Mouse (Mus musculus): ENCODE measurements around the gene Ccr9. TPM values are rescaled to one million over a fixed set of nuclear protein-coding genes. Genes with fewer than 3 reads are reported as not detected.
"Not testable (repeated sequence)": the region's sequence is repeated elsewhere in the genome, so short reads cannot be mapped to it uniquely, and the experiment has no call there.

Ccr9 gene
- total RNA-seq, 1 experiment from 2014 or later, result 5.6 TPM

DNA sequence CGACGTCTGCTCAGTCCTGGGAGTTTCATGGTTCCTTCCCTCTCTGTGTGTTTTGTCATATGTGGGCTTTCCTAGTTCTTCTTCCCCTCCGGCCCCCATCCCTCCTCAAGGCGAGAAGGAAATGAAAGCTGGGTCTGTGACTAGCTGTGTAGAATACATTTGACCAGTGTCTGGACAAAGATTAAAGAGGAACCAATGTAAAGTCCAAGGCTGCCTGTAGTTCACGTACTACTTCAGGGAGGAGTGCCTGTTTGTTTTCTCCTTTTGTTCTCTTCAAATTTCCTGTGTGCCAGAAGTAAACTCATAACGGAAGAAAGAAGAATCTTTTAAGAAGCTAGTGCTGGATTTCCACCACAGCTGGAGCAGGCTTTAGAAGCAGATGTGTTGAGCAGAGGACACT, 91.3 kb downstream of the Ccr9 start:
- peak; percentile 36; the same call in 1 of the 2 replicates for ATAC-seq (ENCODE audit: extremely low read depth, insufficient number of reproducible peaks, low FRiP score, poor library complexity, severe bottlenecking)

- not testable (repeated sequence) for ATAC-seq (ENCODE audit: extremely low read depth, insufficient number of reproducible peaks, low FRiP score, poor library complexity, severe bottlenecking)
Measured at GRCm38 (mm10) chr9:123773299-123773698, 95.1 kb downstream of the Ccr9 start.

GRCm38 (mm10) chr9:123788855-123789529, 110.8 kb downstream of the Ccr9 start:
- ATAC-seq (ENCODE audit: extremely low read depth, insufficient number of reproducible peaks, low FRiP score, poor library complexity, severe bottlenecking), result no peak

DNA sequence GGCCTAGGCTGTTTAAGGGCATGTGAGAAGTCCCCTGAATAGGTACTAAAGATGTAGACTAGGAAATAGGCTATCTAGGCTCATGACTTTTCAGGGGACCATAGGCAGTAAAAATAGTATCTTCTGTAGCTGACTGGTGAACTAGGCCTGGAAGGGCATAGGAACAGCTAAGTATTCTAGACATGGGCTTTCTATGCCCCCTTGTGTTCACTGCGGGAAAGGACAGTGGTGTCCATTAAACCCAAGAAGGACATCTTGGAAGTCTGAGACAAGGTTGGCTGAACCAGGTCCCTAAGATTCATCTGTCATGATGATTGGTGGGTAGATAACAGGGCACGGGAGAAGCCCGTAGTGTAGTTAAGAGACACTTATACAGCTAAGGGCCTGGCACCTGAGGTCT, 117.9 kb downstream of the Ccr9 start:
- peak; percentile 62; the same call in 1 of the 2 replicates for ATAC-seq (ENCODE audit: extremely low read depth, insufficient number of reproducible peaks, low FRiP score, poor library complexity, severe bottlenecking)

- ATAC-seq (ENCODE audit: extremely low read depth, insufficient number of reproducible peaks, low FRiP score, poor library complexity, severe bottlenecking), result no peak
Measured at GRCm38 (mm10) chr9:123801527-123801926, 123.3 kb downstream of the Ccr9 start.

GRCm38 (mm10) chr9:123802421-123802820, 124.2 kb downstream of the Ccr9 start:
- no peak for ATAC-seq (ENCODE audit: extremely low read depth, insufficient number of reproducible peaks, low FRiP score, poor library complexity, severe bottlenecking)

GRCm38 (mm10) chr9:123802896-123803295, 124.7 kb downstream of the Ccr9 start:
- no peak for ATAC-seq (ENCODE audit: extremely low read depth, insufficient number of reproducible peaks, low FRiP score, poor library complexity, severe bottlenecking)

DNA sequence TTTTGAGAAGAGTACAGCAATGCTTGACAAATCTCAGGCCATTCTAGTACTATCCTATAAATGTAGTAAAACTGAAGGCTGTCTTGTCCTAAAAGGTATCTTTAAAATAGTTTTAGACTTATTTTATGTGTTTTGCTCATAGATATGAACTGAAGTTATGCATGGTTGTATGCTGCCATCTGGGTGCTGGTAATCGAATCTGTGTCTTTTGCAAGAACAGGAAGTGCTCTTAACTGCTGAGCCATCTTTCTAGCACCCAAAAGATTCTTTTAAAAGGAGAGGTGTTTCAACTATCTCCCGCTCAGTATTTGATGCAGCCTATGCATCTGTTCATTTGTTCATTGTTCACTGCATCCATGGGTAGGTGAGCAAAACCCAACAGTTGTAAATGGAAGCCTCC, 127.0 kb downstream of the Ccr9 start:
- 0 out of 2 replicates have a peak, but pooled peaks have one; percentile 13 for ATAC-seq (ENCODE audit: extremely low read depth, insufficient number of reproducible peaks, low FRiP score, poor library complexity, severe bottlenecking)

- no peak for ATAC-seq (ENCODE audit: extremely low read depth, insufficient number of reproducible peaks, low FRiP score, poor library complexity, severe bottlenecking)
Measured at GRCm38 (mm10) chr9:123806267-123806666, 128.0 kb downstream of the Ccr9 start, which contains the start of gene Cxcr6. Gene Cxcr6 (plus strand): TSS chr9:123806475.

- no peak for ATAC-seq (ENCODE audit: extremely low read depth, insufficient number of reproducible peaks, low FRiP score, poor library complexity, severe bottlenecking)
Measured at GRCm38 (mm10) chr9:123808583-123808982, 130.3 kb downstream of the Ccr9 start.

GRCm38 (mm10) chr9:123811831-123812230, 133.6 kb downstream of the Ccr9 start:
- no peak for ATAC-seq (ENCODE audit: extremely low read depth, insufficient number of reproducible peaks, low FRiP score, poor library complexity, severe bottlenecking)

DNA sequence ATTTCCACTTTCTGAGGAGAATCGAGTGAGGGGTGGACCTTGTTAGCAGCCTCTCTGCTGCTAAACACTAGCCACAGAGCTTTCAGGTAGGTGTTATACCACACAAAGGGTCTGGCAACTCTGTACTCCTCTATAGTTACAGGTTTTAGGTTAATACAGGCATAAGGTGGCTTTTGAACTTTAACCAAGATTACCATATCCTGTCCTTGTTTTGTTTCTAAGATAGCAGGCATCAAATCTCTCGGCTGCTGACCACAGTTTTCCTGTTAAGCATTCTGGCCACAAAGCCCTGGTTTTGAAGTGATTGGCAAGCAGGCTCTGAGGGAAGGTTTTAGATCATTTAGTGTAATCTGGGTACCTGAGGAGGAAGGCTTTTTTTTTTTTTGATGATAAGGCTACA, 136.1 kb downstream of the Ccr9 start:
- no peak for ATAC-seq (ENCODE audit: extremely low read depth, insufficient number of reproducible peaks, low FRiP score, poor library complexity, severe bottlenecking)

- ATAC-seq (ENCODE audit: extremely low read depth, insufficient number of reproducible peaks, low FRiP score, poor library complexity, severe bottlenecking), result no peak
Measured at GRCm38 (mm10) chr9:123814821-123815220, 136.6 kb downstream of the Ccr9 start.

- ATAC-seq (ENCODE audit: extremely low read depth, insufficient number of reproducible peaks, low FRiP score, poor library complexity, severe bottlenecking), result 0 out of 2 replicates have a peak, but pooled peaks have one; percentile 25
Measured at GRCm38 (mm10) chr9:123815444-123815843, 137.2 kb downstream of the Ccr9 start.

DNA sequence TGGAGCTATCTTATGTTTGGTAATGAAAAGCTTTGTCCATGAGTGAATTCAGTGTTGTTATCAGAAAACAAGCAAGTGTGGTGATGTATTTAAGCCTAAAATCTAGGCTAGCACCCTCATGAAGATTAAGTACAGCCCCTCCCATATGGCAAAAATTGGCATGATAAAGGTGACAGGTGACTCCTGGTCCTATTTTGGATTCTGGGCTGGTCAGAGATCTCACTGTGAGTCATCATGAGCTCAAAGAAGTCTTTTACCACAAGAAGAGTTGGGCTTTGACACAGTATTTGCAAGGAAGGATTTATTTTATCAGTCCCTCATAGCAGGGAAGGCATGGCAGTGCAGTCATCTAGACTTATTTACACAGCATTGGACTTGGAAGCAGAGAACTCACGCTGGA, 137.8 kb downstream of the Ccr9 start:
- no peak for ATAC-seq (ENCODE audit: extremely low read depth, insufficient number of reproducible peaks, low FRiP score, poor library complexity, severe bottlenecking)

- ATAC-seq (ENCODE audit: extremely low read depth, insufficient number of reproducible peaks, low FRiP score, poor library complexity, severe bottlenecking), result no peak
Measured at GRCm38 (mm10) chr9:123818601-123819000, 140.4 kb downstream of the Ccr9 start.

GRCm38 (mm10) chr9:123826631-123827030, 148.4 kb downstream of the Ccr9 start:
- ATAC-seq (ENCODE audit: extremely low read depth, insufficient number of reproducible peaks, low FRiP score, poor library complexity, severe bottlenecking), result no peak

DNA sequence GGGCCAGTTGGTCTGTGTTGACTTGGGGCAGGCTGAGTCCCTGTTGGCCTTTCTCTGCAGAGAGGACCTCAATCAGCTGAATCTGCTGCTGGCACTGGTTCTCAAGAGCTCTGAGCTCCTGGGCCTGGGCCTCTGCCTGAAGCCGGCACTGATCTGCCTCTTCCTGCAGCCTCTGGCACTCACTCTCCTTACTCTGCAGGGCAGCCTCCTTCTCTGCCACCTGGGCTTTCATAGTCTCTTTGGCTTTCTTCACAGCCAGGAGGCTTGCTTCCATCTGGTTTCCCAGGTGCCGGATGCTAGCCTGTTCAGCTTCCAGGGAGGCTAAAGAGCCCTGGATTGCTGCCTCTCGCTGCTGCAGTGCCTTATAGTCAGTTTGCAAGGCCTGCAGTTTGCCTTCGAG, 150.7 kb downstream of the Ccr9 start:
- ATAC-seq (ENCODE audit: extremely low read depth, insufficient number of reproducible peaks, low FRiP score, poor library complexity, severe bottlenecking), result no peak
